Mouse (Mus musculus) gastrocnemius, adult 8-10 months (tissue): ENCODE results near the gene Sult1b1. TPM values are rescaled to one million over a fixed set of nuclear protein-coding genes. Genes with fewer than 3 reads are reported as not detected.
"Not testable (repeated sequence)": the region's sequence is repeated elsewhere in the genome, so short reads cannot be mapped to it uniquely, and the experiment has no call there.

Experiments
- DNase-seq, 2 experiments: peaks; one replicate each; pipeline ENCODE4 v3.0.0; 2022; ENCODE audit warnings: low spot score in 2 of 2
- total RNA-seq, 4 experiments: library from RNA; stranded (reverse); gene quantifications; 2 replicates each; pipeline ENCODE4 v1.2.4; 2022

The Sult1b1 gene
- total RNA-seq, result not detected

GRCm38 (mm10) chr5:87538111-87538510, at the start of gene Sult1b1:
Sult1b1 (minus strand) TSS chr5:87538195.
- DNase-seq, result no peak

DNA sequence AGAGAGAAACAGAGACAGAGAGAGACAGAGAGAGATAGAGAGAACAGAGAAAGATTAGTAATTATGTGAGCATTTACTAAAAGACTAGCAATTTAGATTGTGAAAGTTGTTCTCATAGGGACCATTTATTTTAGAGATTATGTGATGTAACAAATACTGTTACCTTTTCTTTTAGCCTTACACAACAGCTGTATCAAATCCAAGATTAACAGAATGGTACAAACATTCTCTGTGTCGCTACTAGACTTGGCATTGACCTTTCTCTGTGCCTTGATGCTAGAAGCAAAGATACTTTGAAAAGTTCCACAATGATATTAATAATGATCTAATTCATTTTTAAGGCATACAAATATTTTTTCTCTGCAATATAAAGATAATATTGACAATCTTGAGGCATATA, 42.4 kb upstream of the Sult1b1 start:
- DNase-seq, result no peak

- DNase-seq, result no peak
These were observed 36.2 kb upstream of the Sult1b1 start for GRCm38 (mm10) chr5:87574174-87574573.

GRCm38 (mm10) chr5:87573490-87573889, 35.5 kb upstream of the Sult1b1 start:
- no peak for DNase-seq

- no peak for DNase-seq
These were observed 34.8 kb upstream of the Sult1b1 start for GRCm38 (mm10) chr5:87572781-87573180.

GRCm38 (mm10) chr5:87568845-87569244, 30.9 kb upstream of the Sult1b1 start, which contains the start of gene Sult1d1:
Sult1d1 (minus strand) TSS chr5:87569027.
- no peak for DNase-seq

DNA sequence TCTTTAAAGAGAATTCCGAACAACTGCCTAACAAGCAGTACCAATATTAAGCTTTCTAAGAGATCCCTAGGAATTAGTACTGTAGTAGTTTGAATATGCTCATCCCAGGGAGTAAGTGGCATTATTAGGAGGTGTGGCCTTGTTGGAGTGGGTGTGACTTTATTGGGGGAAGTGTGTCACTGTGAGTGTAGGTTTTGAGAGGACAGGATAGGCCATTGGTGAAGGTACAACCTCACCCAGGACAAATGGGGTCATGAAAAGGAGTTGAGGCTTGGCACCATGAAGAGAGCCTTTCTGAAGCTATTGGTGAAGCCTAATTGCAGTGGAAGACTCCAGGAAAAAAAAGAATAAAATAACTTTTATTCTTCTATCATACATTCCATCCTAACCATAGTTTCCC, 29.3 kb upstream of the Sult1b1 start:
- no peak for DNase-seq

- DNase-seq, result no peak
These were observed 25.0 kb upstream of the Sult1b1 start for GRCm38 (mm10) chr5:87562966-87563365.

GRCm38 (mm10) chr5:87562526-87562925, 24.5 kb upstream of the Sult1b1 start:
- no peak for DNase-seq

- no peak for DNase-seq
These were observed 22.1 kb upstream of the Sult1b1 start for GRCm38 (mm10) chr5:87560145-87560544.

DNA sequence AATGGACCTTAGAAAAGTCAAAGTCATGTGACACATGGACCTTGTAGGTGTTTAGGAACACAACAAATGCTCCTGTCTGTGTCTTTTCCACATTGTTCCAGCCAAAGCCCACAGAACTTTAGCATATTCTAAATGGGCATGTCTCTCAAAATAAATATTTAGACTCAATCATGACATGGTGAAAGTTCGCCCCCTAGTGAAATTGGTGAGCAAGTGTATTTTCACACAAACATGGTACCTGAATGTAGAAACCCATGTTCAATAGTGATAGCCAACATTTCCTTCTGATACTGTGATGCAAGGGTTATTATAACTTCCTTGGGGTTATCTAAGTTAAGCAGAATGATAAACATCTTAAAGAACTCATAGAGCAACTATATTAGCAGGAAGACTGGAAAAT, 12.9 kb upstream of the Sult1b1 start:
- no peak for DNase-seq

GRCm38 (mm10) chr5:87535994-87536644, 1.9 kb downstream of the Sult1b1 start:
- DNase-seq, result no peak

GRCm38 (mm10) chr5:87532288-87532687, 5.7 kb downstream of the Sult1b1 start:
- no peak for DNase-seq

GRCm38 (mm10) chr5:87523561-87523960, 14.4 kb downstream of the Sult1b1 start:
- DNase-seq, result not testable (repeated sequence)

DNA sequence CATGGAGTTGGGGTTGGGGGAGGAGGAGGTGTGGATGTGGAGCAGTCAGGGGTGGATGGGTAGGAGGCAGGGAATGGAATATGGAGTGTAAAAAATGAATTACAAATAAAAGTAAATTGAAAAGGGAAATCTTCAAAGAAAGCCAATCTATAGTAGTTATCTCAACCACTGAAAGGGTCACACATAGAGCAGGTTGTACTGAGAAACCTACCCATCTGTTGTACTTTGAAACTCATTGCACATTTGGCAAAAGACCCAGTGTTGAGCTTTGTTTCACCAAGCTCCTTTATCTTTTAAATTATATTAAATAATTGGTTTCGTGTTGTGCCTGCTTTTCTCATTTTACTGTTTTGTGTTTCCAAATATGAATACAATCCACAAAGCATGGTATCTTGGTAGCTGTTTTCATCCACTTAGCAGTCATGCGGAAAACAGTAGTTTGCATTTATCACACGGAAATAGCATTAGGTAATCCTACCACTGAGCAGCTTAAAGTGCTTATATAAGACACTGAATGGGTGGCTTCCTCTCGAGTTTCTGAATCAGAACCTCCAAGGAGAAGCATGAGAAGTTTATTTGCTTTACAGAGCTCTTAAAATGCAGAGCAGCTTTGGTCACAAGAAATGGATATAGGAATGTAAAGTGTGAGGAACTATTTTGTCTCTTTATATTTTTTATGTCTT, 32.1 kb downstream of the Sult1b1 start:
- DNase-seq, result no peak

- DNase-seq, result no peak
These were observed 35.3 kb downstream of the Sult1b1 start for GRCm38 (mm10) chr5:87502687-87503086.

GRCm38 (mm10) chr5:87499341-87499740, 38.7 kb downstream of the Sult1b1 start:
- no peak for DNase-seq

DNA sequence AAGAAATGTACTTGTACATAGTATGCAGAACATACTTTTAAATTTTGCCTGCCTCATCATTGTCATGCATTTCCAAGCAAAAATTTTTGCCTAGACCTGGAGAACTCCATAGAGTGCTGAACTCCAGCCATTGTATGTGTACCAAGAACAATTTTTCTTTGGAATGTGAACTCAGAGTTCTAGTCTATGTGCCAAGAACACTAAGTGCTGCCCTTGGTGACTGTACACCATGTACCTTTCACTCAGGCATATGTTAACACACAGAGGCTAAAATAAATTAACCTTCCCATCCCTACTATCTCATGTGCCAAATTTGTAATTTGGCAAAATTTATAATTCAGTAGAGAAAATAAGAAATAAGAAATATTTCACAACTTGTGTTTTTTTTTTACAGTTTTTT, 39.1 kb downstream of the Sult1b1 start:
- no peak for DNase-seq

DNA sequence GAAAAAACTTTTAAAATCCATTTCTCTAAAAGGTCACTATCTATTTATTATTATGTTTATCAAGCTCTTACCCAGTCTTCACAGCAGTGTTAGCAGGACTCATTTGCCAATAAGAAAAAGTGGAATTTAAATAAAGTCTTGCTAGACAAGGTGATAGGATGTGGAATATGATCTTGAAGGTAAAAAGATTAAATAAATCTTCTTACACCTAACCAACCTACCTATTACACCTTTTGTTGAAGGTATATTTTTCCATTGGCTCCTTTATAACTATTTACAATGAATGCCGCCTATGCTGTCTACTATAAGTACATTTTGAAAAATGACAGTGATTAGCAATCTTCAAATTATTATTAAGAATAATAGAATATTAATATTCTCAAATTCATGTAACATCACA, 47.2 kb downstream of the Sult1b1 start, which contains the start of gene Ugt2a1:
Gene Ugt2a1, minus strand, starts transcription at position 101 of the 400 bp plus-strand sequence.
- DNase-seq, result no peak

DNA sequence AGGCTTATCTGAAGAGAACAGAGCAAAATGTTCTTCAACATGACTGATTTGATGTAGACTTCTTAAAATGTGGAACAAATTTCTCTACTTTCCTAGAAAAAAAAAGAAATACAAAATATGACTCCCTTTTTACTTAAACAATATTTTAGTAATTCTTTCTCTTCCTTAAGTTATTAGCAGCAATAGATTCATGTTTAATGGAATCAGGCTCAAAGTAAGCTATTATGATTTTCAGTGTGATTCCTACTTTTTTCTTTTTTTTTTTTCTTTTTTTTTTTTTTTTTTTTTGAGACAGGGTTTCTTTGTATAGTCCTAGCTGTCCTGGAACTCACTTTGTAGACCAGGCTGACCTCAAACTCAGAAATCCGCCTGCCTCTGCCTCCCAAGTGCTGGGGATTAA, 51.3 kb downstream of the Sult1b1 start, which contains the start of gene Gm43638:
Gene Gm43638, minus strand, starts transcription at position 101 of the 400 bp plus-strand sequence.
- DNase-seq, result not testable (repeated sequence)

DNA sequence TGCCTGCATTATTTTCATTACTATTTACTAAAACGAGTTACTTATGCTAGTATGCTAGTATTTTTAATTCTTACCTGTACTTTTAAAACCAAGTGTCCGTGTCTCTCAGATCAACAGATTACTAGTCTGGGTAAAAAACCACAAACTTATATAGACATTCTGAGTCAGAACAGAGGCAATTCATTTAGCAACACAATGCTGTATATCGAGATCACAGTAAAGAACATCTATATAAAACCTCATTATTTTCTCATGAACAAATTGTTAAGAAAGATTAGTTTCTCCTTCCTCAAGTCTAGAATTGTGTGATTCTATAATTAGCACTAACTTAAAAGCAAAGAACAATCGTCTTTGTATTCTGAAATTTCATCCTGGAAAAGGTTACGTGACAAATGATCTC, 55.8 kb downstream of the Sult1b1 start, which contains the start of gene Ugt2a2:
Gene Ugt2a2, minus strand, starts transcription at position 101 of the 400 bp plus-strand sequence.
- no peak for DNase-seq
